Mouse (Mus musculus): Measurements from ENCODE around the gene Coa4.

Gene Coa4

GRCm38 (mm10) chr7:100536804-100537518 lies at the start of gene Coa4:
Gene Coa4 (plus strand): TSS chr7:100537071.
- ChIA-PET CTCF (interaction anchor here (0.5 to 2.1 kb wide), 6 partner anchors 16 to 194 kb away, joined by 3 to 10 read pairs (median 5); no protein-coding TSS in a partner anchor), POLR2A (interaction anchor here in 3 of 4 experiments (0.5 to 47.4 kb wide), 55 partner anchors 9 to 765 kb away, joined by 3 to 704 read pairs (median 4); partner anchors contain the start of genes Fam168a (in 3 of the 3), Ucp2 (in 2 of the 3), Atg16l2 (in 1 of the 3) and C2cd3 (in 1 of the 3))

DNA sequence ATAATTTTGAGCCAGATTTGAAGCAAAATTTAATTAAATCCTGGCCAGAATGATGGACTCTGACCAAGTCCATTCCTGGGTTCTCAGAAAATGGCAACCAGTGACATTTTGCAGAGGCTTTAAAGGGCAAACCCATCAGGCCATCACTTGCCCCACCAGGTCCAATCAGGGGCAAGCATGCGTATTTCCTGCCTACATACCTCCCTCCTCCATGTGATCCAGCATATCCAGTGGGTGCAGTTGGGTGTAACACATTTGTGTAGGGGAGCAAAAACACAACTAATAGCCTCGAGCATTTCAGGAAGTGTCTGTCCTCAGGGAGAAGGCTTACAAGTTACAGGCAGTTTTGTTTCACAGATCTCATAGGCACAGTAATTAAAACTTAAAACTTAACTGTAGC lies 49.6 kb upstream of the Coa4 start:
- CTCF ChIA-PET, result no interaction called here
- POLR2A ChIA-PET, result interaction anchor here in 2 of 4 experiments (0.9 to 21.9 kb wide), 5 partner anchors 10 to 210 kb away, joined by 3 to 704 read pairs (median 3); partner anchors contain the start of genes Coa4 (in 1 of the 2) and Dnajb13 (in 1 of the 2)

DNA sequence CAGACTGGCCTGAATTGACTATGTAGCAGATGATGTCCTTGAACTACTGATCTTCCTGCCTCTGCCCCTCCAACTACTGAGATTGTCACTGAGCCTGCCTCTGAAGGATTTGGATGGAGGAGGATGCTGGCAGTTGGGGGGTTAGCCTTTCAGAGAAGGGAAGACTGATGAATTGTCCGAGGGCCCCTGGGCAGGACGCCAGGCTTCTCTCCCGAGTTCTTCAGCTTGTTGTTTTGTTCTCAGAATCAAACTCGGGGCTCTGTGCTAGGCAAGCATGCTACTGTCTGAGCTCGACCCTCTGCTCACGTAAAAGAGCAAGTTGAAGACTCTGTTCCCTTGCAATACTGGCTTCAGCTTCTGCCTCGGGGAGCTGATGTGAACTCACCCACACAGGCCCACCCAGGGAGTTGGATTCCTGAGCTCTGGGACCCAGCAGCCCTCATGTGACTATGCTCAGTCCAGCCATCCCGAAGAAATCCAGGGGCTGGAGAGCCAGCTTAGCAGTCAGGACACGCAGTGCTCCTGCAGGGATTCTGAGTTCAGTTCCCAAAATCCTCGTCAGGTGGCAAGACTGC lies 48.3 kb upstream of the Coa4 start:
- ChIA-PET POLR2A (interaction anchor here in 3 of 4 experiments (0.9 to 21.9 kb wide), 8 partner anchors 9 to 34 kb away, joined by 3 to 704 read pairs (median 3); partner anchors contain the start of genes Coa4 (in 1 of the 3) and Dnajb13 (in 1 of the 3)), CTCF (interaction anchor here in 2 of 4 experiments (0.5 to 0.6 kb wide), 2 partner anchors 18 to 212 kb away, joined by 3 to 8 read pairs; no protein-coding TSS in a partner anchor)

DNA sequence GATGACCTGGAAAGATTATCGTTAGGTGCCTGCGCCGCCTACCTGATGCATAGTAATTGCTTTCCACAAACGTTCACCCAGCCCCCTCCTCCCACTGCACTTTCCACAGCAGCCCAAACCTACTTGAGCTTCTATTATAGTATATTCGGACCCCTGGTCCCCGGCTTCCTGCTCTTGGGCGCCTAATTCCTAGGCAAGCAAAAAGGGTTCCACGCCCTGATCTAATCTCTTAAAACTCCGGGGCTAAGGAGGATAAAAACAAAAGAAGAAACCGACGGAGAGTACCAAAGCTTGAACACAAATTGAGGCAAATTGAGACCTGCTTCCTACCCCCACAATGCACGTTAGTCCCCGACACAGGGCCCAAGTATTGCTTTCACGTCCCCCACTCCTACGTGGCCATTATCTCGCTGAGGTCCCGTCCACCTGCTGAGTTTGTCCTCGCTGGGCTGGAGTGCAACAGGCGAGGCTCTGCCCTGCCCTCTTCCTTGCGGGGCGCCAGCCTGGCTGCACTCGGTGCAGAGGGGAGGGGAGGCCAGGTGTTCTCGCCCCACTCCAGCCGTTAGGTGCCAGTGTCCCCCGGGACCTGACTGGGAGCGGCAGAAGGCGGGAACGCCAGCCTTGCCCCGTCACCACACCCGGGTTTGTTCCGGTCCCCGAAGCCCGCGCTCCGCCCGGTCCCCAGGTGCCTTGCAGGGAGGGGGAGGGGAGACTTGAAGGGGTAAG lies 44.3 kb upstream of the Coa4 start:
- CTCF ChIA-PET, result interaction anchor here in 2 of 4 experiments (0.6 to 2.0 kb wide), 3 partner anchors 12 to 65 kb away, joined by 3 to 8 read pairs (median 3); no protein-coding TSS in a partner anchor
- POLR2A ChIA-PET, result interaction anchor here (0.5 to 21.9 kb wide), 32 partner anchors 9 to 1010 kb away, joined by 3 to 704 read pairs (median 8); partner anchors contain the start of genes Ucp3 (in 2 of the 4), Coa4 (in 1 of the 4), Dnajb13 (in 1 of the 4) and Fam168a (in 1 of the 4)

DNA sequence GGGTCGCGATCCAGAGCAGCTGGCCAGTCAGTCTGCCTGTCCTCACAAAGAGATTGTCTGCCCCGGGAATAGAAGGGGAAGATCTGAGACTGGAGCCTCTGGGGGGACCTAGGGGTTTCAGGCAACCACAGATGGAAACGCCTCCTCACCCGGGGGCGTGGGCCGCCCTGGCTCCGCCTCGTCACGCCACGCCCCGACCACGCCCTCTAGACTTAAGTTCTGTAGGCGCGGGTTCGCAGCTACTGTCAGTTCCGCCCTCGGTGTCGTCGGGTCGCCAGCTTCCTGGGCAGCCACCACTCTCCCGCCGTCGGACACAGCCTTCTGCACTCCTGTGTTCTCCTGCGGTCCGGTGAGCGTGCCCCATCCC lies 43.8 kb upstream of the Coa4 start, which contains the start of gene Ucp2:
Ucp2 (plus strand) TSS at position 221 of the 367 bp plus-strand sequence.
- ChIA-PET CTCF (interaction anchor here in 2 of 4 experiments (0.6 to 2.0 kb wide), 3 partner anchors 11 to 66 kb away, joined by 3 to 8 read pairs (median 3); no protein-coding TSS in a partner anchor), POLR2A (interaction anchor here in 3 of 4 experiments (0.5 to 21.9 kb wide), 34 partner anchors 9 to 1685 kb away, joined by 3 to 704 read pairs (median 8); partner anchors contain the start of genes Ucp3 (in 2 of the 3), Coa4 (in 1 of the 3), Dnajb13 (in 1 of the 3) and Fam168a (in 1 of the 3))

- POLR2A ChIA-PET, result interaction anchor here (0.5 to 21.9 kb wide), 54 partner anchors 9 to 1686 kb away, joined by 3 to 704 read pairs (median 6); partner anchors contain the start of genes Coa4 (in 2 of the 4), Lipt2 (in 2 of the 4), Pgm2l1 (in 2 of the 4) and Ucp3 (in 2 of the 4)
- CTCF ChIA-PET, result interaction anchor here in 2 of 4 experiments (0.6 to 2.0 kb wide), 4 partner anchors 10 to 27 kb away, joined by 3 to 9 read pairs (median 6); no protein-coding TSS in a partner anchor
Observed at GRCm38 (mm10) chr7:100493484-100494414, 43.1 kb upstream of the Coa4 start.

- CTCF ChIA-PET, result interaction anchor here in 2 of 4 experiments (0.6 to 1.9 kb wide), 3 partner anchors 22 to 169 kb away, joined by 3 to 9 read pairs (median 7); no protein-coding TSS in a partner anchor
- POLR2A ChIA-PET, result interaction anchor here (0.6 to 21.9 kb wide), 59 partner anchors 8 to 1227 kb away, joined by 3 to 704 read pairs (median 4); partner anchors contain the start of genes Coa4 (in 2 of the 4), Dnajb13 (in 2 of the 4), Fam168a (in 2 of the 4) and Lipt2 (in 2 of the 4)
Observed at GRCm38 (mm10) chr7:100494415-100494831, 42.4 kb upstream of the Coa4 start.

GRCm38 (mm10) chr7:100495042-100495441 lies 41.8 kb upstream of the Coa4 start:
- ChIA-PET POLR2A (interaction anchor here (0.6 to 21.9 kb wide), 76 partner anchors 9 to 1228 kb away, joined by 3 to 704 read pairs (median 4); partner anchors contain the start of genes C2cd3 (in 2 of the 4), Coa4 (in 2 of the 4), Dnajb13 (in 2 of the 4) and Fam168a (in 2 of the 4)), CTCF (interaction anchor here in 3 of 4 experiments (0.7 to 1.9 kb wide), 8 partner anchors 11 to 1340 kb away, joined by 3 to 9 read pairs (median 6); no protein-coding TSS in a partner anchor)

- POLR2A ChIA-PET, result interaction anchor here (0.6 to 21.9 kb wide), 77 partner anchors 8 to 1015 kb away, joined by 3 to 704 read pairs (median 4); partner anchors contain the start of genes C2cd3 (in 2 of the 4), Coa4 (in 2 of the 4), Dnajb13 (in 2 of the 4) and Fam168a (in 2 of the 4)
Observed at GRCm38 (mm10) chr7:100495581-100496251, 41.2 kb upstream of the Coa4 start.

GRCm38 (mm10) chr7:100496371-100496770 lies 40.5 kb upstream of the Coa4 start:
- POLR2A ChIA-PET, result interaction anchor here in 3 of 4 experiments (0.8 to 21.9 kb wide), 34 partner anchors 9 to 1015 kb away, joined by 3 to 704 read pairs (median 5); partner anchors contain the start of genes Coa4 (in 2 of the 3), C2cd3 (in 1 of the 3), Dnajb13 (in 1 of the 3) and Lipt2 (in 1 of the 3)
- CTCF ChIA-PET, result interaction anchor here in 2 of 4 experiments (0.7 to 1.6 kb wide), 4 partner anchors 9 to 367 kb away, joined by 3 to 6 read pairs (median 4); partner anchors contain the start of gene Relt (in 1 of the 2)

More at GRCm38 (mm10) chr7:100495581-100496251, 41.2 kb upstream of the Coa4 start:
- CTCF ChIA-PET, result interaction anchor here (0.6 to 1.9 kb wide), 11 partner anchors 10 to 367 kb away, joined by 3 to 9 read pairs (median 4); partner anchors contain the start of gene Relt (in 1 of the 4)

- ChIA-PET POLR2A (interaction anchor here in 3 of 4 experiments (0.8 to 21.9 kb wide), 24 partner anchors 8 to 209 kb away, joined by 3 to 704 read pairs (median 5); partner anchors contain the start of genes Coa4 (in 2 of the 3), Dnajb13 (in 2 of the 3) and Rab6a (in 1 of the 3)), CTCF (interaction anchor here in 1 of 4 experiments (1.2 kb wide), 1 partner anchor 366 kb away, joined by 4 read pairs; the partner anchor contains the start of gene Relt)
Observed at GRCm38 (mm10) chr7:100496791-100497190, 40.1 kb upstream of the Coa4 start.

- POLR2A ChIA-PET, result interaction anchor here in 3 of 4 experiments (0.8 to 21.9 kb wide), 17 partner anchors 8 to 209 kb away, joined by 3 to 704 read pairs (median 6); partner anchors contain the start of genes Coa4 (in 2 of the 3), Dnajb13 (in 2 of the 3) and Rab6a (in 1 of the 3)
- CTCF ChIA-PET, result interaction anchor here in 1 of 4 experiments (0.9 kb wide), 1 partner anchor 24 kb away, joined by 4 read pairs; no protein-coding TSS in a partner anchor
Observed at GRCm38 (mm10) chr7:100497402-100497801, 39.5 kb upstream of the Coa4 start.

GRCm38 (mm10) chr7:100497982-100498381 lies 38.9 kb upstream of the Coa4 start:
- CTCF ChIA-PET, result interaction anchor here in 1 of 4 experiments (0.9 kb wide), 1 partner anchor 23 kb away, joined by 4 read pairs; no protein-coding TSS in a partner anchor
- POLR2A ChIA-PET, result interaction anchor here in 2 of 4 experiments (1.0 to 21.9 kb wide), 11 partner anchors 7 to 187 kb away, joined by 3 to 704 read pairs (median 3); partner anchors contain the start of genes Coa4 (in 2 of the 2) and Dnajb13 (in 2 of the 2)

DNA sequence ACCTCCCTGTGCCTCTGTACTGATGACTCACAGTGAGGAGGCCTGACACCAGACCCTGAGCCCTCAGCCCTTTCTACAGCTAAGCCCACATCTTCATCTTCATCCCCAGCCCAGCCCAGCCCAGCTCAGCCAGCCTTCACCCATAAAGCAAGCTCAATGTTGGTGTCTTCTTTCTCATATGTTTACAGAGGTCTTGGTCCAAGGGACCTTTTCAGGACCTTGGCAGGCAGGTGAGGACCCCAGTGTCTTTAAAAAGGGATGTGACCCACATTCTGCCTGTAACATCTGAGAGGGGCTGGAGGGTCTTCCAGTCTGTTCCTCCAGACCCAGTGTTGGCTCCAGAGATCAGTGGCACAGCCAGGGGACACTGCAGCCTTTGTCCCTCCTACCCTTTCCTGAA lies 37.4 kb upstream of the Coa4 start:
- POLR2A ChIA-PET, result interaction anchor here in 3 of 4 experiments (0.5 to 47.4 kb wide), 7 partner anchors 1 to 184 kb away, joined by 3 to 704 read pairs (median 4); partner anchors contain the start of genes Coa4 (in 1 of the 3), Dnajb13 (in 1 of the 3), Ucp2 (in 1 of the 3) and Ucp3 (in 1 of the 3)
- CTCF ChIA-PET, result no interaction called here

All from embryonic stem cell, embryonic (primary cell).